Mouse (Mus musculus) forebrain, embryonic 14.5 days (tissue): ENCODE measurements at regions not wholly inside any gene's neighbourhood (a gene's known extent, or its start where the extent isn't known, plus 50 kb on each side); places are given as distances from the start of the nearest gene placed in this dataset.

Source experiments
- ATAC-seq: fragments of 200-750 bp; cut with Nextera tagmentation; 2 replicates; pipeline ENCODE4 v1.8.0; 2017; ENCODE audit warnings: mild to moderate bottlenecking, moderate library complexity
- DNase-seq: peaks from one replicate; pipeline ENCODE4 v3.0.0-alpha.2; 2015; ENCODE audit warnings: low spot score
- H3K27ac ChIP-seq: fragments of 300-500 bp; sonication (generic); 2 replicates; pipeline ENCODE4 v1.5.1; 2014; ENCODE audit warnings: low read depth, mild to moderate bottlenecking, control low read depth, low read length, moderate library complexity
- H3K27me3 ChIP-seq: fragments of 300-500 bp; sonication (generic); replicated peaks from 2 replicates; pipeline ENCODE4 v1.6.1; 2014; ENCODE audit warnings: low read length, control low read depth, mixed read lengths; ENCODE audit not compliant: control insufficient read depth, insufficient read depth
- H3K36me3 ChIP-seq: fragments of 300-500 bp; sonication (generic); 2 replicates; pipeline ENCODE4 v1.6.1; 2014; ENCODE audit warnings: low read length, control low read depth; ENCODE audit not compliant: control insufficient read depth, insufficient read depth
- H3K4me1 ChIP-seq: fragments of 300-500 bp; sonication (generic); 2 replicates; pipeline ENCODE4 v1.6.1; 2014; ENCODE audit warnings: antibody characterized with exemption, low read length, control low read depth; ENCODE audit not compliant: control insufficient read depth, insufficient read depth
- H3K4me2 ChIP-seq: fragments of 300-500 bp; sonication (generic); 2 replicates; pipeline ENCODE4 v1.6.1; 2014; ENCODE audit warnings: mild to moderate bottlenecking, control low read depth, low read length
- H3K4me3 ChIP-seq: fragments of 300-500 bp; sonication (generic); 2 replicates; pipeline ENCODE4 v1.5.1; 2014; ENCODE audit warnings: low read depth, low read length, control low read depth
- H3K9ac ChIP-seq: fragments of 300-500 bp; sonication (generic); 2 replicates; pipeline ENCODE4 v1.6.1; 2014; ENCODE audit warnings: mild to moderate bottlenecking, low read length, control low read depth, moderate library complexity
- H3K9me3 ChIP-seq: fragments of 300-500 bp; sonication (generic); replicated peaks from 2 replicates; pipeline ENCODE4 v1.6.1; 2016; ENCODE audit warnings: low read length, control low read depth, mixed read lengths; ENCODE audit not compliant: control insufficient read depth
- WGBS: fragments of 180-500 bp; shearing (Covaris S2); extraction: QIAGEN DNeasy Blood & Tissue Kit; methylation state at CpG from one replicate; pipeline ENCODE4 v1.1.7; 2014; 5-methylcytosine and 5-hydroxymethylcytosine counted together

DNA sequence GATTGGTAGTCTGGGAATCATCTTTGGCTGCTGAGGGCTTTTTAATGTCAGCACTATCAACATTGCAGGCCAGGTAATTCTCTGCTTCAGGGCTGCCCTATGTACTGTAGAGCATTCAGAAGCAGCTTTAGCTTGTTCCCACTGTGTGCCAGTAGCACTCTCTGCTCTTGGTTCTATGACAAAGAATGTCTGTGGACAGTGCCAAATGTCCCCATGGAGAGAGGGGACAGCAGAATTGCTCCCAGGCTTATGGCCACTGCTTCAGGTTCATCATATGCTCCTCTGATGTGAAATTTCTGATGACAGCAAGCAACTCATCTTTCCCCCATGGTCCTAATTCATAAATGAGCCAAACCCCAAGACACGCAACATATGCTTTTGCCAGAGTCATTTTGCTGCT lies 314.3 kb downstream of the Fam19a4 start:
- DNase-seq (no peak), ATAC-seq (no peak)
- no peak overlapping the region for H3K9ac ChIP-seq
- 96% methylated on average over 1 of the region's 1 CpGs for WGBS
- no peak overlapping the region for H3K27ac ChIP-seq
- no peaks in the 10 kb centered on the region for H3K27me3 ChIP-seq
- no peaks in the 10 kb centered on the region for H3K36me3 ChIP-seq
- H3K4me2 ChIP-seq, result no peak overlapping the region
- no peaks in the 10 kb centered on the region for H3K9me3 ChIP-seq
- H3K4me3 ChIP-seq, result no peak overlapping the region
- no peaks in the 10 kb centered on the region for H3K4me1 ChIP-seq

DNA sequence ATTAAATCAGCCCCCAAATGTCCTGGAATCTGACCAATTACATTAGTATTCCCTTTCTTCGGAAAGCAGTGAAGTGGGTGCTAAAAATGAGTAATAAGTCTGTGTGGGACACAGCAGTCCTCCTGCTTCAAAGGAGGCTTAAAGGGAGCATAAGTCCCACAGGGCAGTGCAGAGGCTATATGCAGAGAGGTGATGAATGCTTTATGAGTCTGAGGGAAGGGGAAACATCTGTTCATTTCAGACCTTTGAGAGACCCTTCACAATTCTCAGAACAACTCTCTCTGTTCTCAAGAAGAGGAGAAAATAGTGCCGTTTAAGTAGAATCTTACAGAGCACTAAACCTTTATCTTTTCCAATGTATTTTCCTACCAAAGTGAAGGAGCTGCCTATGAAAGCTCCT lies 343.3 kb downstream of the Fam19a4 start:
- no peak for ATAC-seq
- Histone ChIP-seq H3K9me3 (no peaks in the 10 kb centered on the region), H3K4me2 (no peak overlapping the region), H3K36me3 (no peaks in the 10 kb centered on the region), H3K4me3 (no peak overlapping the region), H3K9ac (no peak overlapping the region), H3K27me3 (no peaks in the 10 kb centered on the region), H3K4me1 (no peaks in the 10 kb centered on the region), H3K27ac (no peak overlapping the region)
- no peak for DNase-seq
- WGBS, result 82% methylated on average over 2 of the region's 2 CpGs

DNA sequence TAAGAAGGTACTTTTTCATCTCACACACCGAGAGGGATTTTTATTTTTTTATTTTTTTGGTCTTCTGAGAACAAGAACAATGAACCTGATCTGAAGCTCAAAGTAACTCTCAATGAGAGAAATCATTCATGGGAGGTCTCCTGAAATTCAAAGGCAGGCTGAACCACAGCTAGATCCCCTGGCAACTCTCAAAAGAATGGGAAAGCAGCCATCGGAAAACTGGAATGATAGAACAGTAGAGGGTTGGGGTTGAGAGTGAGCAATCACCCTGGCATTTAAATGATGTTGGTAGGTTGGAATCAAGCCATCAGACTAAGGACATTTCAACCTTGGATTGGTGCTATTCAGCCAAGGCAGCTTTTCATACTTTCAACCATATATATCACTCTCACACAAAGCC lies 350.5 kb downstream of the Fam19a4 start:
- 81% methylated on average over 2 of the region's 2 CpGs for WGBS
- H3K36me3 ChIP-seq, result no peaks in the 10 kb centered on the region
- no peaks in the 10 kb centered on the region for H3K9me3 ChIP-seq
- ATAC-seq, result no peak
- H3K4me3 ChIP-seq, result no peak overlapping the region
- H3K27me3 ChIP-seq, result no peaks in the 10 kb centered on the region
- peak; percentile 4 for DNase-seq
- no peak overlapping the region for H3K9ac ChIP-seq
- H3K27ac ChIP-seq, result no peak overlapping the region
- no peak overlapping the region for H3K4me2 ChIP-seq
- no peaks in the 10 kb centered on the region for H3K4me1 ChIP-seq
